19 mouse cellular contexts compared by ENCODE assay signal in genomic region chr2:90543106-90543702, GRCm38 (mm10). TPM values are rescaled to one million over a fixed set of nuclear protein-coding genes. Genes with fewer than 3 reads are reported as not detected.
A peak's percentile ranks its signal among the peaks of the same experiment; 100 is the strongest.
DNase-seq lines count a peak whose midpoint lies in the region; ATAC-seq and TF ChIP-seq lines count a peak whose summit lies in the region.
"Had no signal": no experiment of that assay in that cellular context is flagged by ENCODE, and none has a peak within 500 bp of the region (broad histone marks: within the 10 kb centered on the region; RNA-seq: fewer than 3 reads in every experiment).

No protein-coding gene starts in this region.

- 0 out of 2 replicates have a peak overlapping the region, but pooled peaks have one; percentile 11 for H3K27ac ChIP-seq in cerebellum, adult 2 months (ENCODE audit: insufficient read depth, low read length)
- H3K27ac ChIP-seq: embryonic facial prominence, embryonic 15.5 days; hindbrain, embryonic 15.5 days; liver, embryonic 15.5 days had no signal

- TF ChIP-seq POLR2A in cerebellum, adult 2 months (IDR thresholded peaks at IDR 0.05; ENCODE audit: borderline replicate concordance, insufficient read depth, low read length), result no peak

- TF ChIP-seq CTCF in cerebellum, adult 2 months (IDR thresholded peaks at IDR 0.05; ENCODE audit: borderline replicate concordance, insufficient read depth, low read depth, low read length), result no peak

- peaks cover 50% of the 10 kb centered on the region for H3K4me1 ChIP-seq in cerebellum, adult 2 months (ENCODE audit: control insufficient read depth, insufficient read depth, low read length)

- H3K4me3 ChIP-seq in cerebellum, adult 2 months (replicated peaks; ENCODE audit: insufficient read depth, low read depth, low read length), result no peak overlapping the region
- H3K4me3 ChIP-seq: embryonic facial prominence, embryonic 15.5 days; hindbrain, embryonic 15.5 days; liver, embryonic 15.5 days had no signal

- no peaks in the 10 kb centered on the region for H3K27me3 ChIP-seq in cerebellum, adult 2 months (ENCODE audit: control insufficient read depth, insufficient read depth, low read length)
- H3K27me3 ChIP-seq: embryonic facial prominence, embryonic 15.5 days; hindbrain, embryonic 15.5 days; liver, embryonic 15.5 days had no signal

- DNase-seq in cerebellum, adult 18-20 months, result peak; percentile 57 to 62
- DNase-seq in cerebellum, adult 8-10 months, result no peak
- peak; percentile 68 for DNase-seq in left cerebral cortex, postnatal 4 days
- DNase-seq in left cerebral cortex, adult 11 months (ENCODE audit: low spot score), result no peak
- peak; percentile 53 to 61 for DNase-seq in cerebellum, adult 2 months
- DNase-seq in right cerebral cortex, adult 18-20 months, result no peak
- DNase-seq in B cell, adult 2 months, result no peak
- DNase-seq: gastrocnemius, postnatal 10 days; heart, postnatal 36 days; layer of hippocampus, adult 9-11 months; midbrain, embryonic 14.5 days; retina, postnatal 1 day; right cerebral cortex, postnatal 4 days; thymus, adult 2 months had no signal

- peak; percentile 7 for ATAC-seq in granulocyte monocyte progenitor cell, adult 5-6 weeks (replicated peaks; ENCODE audit: poor library complexity, severe bottlenecking)
- ATAC-seq: intestine, embryonic 16.5 days had no signal

- intact Hi-C loops in left cerebral cortex, postnatal 4 days (cut with DNase I), result no loop called here

- 78% methylated on average over 6 of the region's 6 CpGs for WGBS in cerebellum, adult 2 months

RNA-seq across cellular contexts. Expression of gene Ptprj, which starts 37.2 kb away (rescaled TPM):
- 10 to 100 TPM; 50.8 to 51.2 TPM for total RNA-seq in left cerebral cortex, postnatal 4 days (2021)
- polyA plus RNA-seq in cerebellum, adult 2 months (2012; rRNA removed), result 25.6 and 26.6 TPM in 2 replicates
- total RNA-seq in granulocyte monocyte progenitor cell, adult 5-6 weeks (2014; fragmentation: Nextera tagmentation), result 14.5 and 15.0 TPM in 2 replicates
- 13.3 and 15.9 TPM in 2 replicates for total RNA-seq in granulocyte monocyte progenitor cell, adult 5-6 weeks (2017)

Comparison
In these comparisons a context has a peak if more than half of its experiments do, and no peak if none do; other contexts are left out.
1. DNase-seq: peak in cerebellum, adult 18-20 months (2 of 2), left cerebral cortex, postnatal 4 days (single experiment) and cerebellum, adult 2 months (2 of 2); none in cerebellum, adult 8-10 months (single experiment), left cerebral cortex, adult 11 months (single experiment), right cerebral cortex, adult 18-20 months (single experiment) and B cell, adult 2 months (0 of 2).